Mouse (Mus musculus): ENCODE data around the gene Gstm4.

Gstm4 gene

GRCm38 (mm10) chr3:108044394-108045140 is at the start of gene Gstm4:
Gstm4 (minus strand) TSS chr3:108044894.
- DNase-seq (ENCODE audit: low spot score in 2 of 2): peak; percentile 56 to 85

DNA sequence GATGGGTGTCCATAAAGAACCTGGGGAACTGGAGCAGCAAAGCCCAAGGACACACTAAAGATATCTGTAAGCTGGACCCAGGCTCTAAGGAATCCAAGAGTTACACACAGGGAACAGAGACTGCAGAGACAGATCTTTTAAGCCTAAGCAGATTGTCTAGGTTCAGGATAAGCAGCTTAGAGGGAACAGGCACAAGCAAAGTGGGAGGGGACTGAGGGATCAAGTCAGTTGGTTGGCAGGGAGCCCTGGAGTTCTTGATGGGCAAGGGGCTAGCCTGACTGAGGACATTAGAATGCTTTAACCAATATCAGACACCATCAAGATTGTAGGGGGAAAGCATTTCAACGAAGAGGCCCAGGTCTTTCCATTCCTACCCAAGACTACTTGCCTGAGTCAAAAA is 49.5 kb upstream of the Gstm4 start:
- no peak for DNase-seq (ENCODE audit: low spot score in 2 of 2)

DNA sequence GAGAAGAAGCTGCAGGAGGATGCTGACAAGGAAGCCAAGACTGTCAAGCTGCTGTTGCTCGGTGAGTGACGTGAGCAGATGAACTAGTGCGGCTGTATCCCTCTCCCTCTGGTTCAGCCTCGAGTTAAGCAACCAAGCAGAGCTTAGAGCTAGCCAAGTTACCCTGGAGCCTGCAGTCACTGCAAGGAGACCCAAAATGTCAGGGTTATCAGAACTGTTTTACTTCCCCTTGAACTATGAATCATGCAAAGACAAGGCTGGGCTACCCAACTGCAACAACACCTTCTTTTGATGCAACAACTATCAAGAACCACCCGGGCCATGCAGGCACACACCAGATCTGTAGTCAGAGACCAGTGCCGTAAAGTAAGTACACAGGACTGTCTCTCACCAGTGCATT is 48.6 kb upstream of the Gstm4 start:
- DNase-seq (ENCODE audit: low spot score in 2 of 2): no peak

- no peak for DNase-seq (ENCODE audit: low spot score in 2 of 2)
These were observed 47.9 kb upstream of the Gstm4 start, which contains the start of gene Gnat2 for GRCm38 (mm10) chr3:108092536-108093115. Gnat2 (plus strand) TSS chr3:108092789.

GRCm38 (mm10) chr3:108092030-108092429 is 47.3 kb upstream of the Gstm4 start:
- no peak for DNase-seq (ENCODE audit: low spot score in 2 of 2)

GRCm38 (mm10) chr3:108090561-108090960 is 45.9 kb upstream of the Gstm4 start:
- no peak for DNase-seq (ENCODE audit: low spot score in 2 of 2)

DNA sequence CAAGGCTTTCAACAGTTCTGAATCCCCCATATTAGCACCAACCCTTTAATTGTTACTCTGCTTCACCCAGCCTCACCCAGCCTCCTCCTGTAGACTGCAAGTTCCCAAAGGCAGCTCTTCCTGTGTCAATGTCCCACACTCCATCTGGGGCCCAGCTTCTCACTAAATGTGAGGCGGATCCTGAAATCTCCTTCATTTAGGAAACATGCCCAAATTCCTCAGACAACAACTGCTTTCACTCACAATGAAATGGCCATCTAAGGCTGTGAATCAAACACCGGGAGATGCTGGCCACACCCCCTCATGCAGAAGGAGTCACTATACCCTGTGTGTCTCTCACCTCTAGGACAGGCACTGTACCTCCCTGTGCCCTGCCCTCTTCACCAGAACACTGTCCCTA is 45.2 kb upstream of the Gstm4 start:
- no peak for DNase-seq (ENCODE audit: low spot score in 2 of 2)

- peak in 1 of 2 experiments; percentile 7 for DNase-seq (ENCODE audit: low spot score in 2 of 2)
These were observed 44.2 kb upstream of the Gstm4 start for GRCm38 (mm10) chr3:108088842-108089380.

- DNase-seq (ENCODE audit: low spot score in 2 of 2): peak in 1 of 2 experiments; percentile 11
These were observed 42.6 kb upstream of the Gstm4 start for GRCm38 (mm10) chr3:108087329-108087728.

GRCm38 (mm10) chr3:108086470-108086979 is 41.8 kb upstream of the Gstm4 start, which contains the start of gene Ampd2:
Ampd2 (minus strand) TSS chr3:108086651.
- peak; percentile 78 to 81 for DNase-seq (ENCODE audit: low spot score in 2 of 2)

GRCm38 (mm10) chr3:108085721-108086469 is 41.2 kb upstream of the Gstm4 start:
- peak in 1 of 2 experiments; percentile 42 for DNase-seq (ENCODE audit: low spot score in 2 of 2)

DNA sequence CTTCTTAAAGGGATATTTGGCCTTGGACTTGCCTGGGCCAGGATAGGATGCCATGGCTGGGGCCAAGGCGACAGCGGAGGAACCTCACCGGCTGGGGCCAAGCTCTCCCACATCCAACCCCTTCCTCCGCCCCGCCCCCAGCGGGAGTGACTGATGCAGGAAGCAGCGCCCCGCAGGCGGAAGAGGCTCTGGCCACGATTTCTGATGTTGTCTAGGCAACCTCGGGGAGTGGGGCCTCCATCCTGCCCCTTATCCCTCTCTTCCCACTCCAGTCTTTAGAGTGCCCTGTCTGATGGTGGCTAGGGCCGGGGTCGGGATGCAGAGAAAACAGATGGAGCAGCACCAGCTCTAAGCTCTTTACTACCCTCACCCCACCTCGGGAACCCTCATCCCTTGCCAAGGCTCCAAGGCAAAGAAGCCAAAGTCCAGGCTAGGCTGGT is 40.6 kb upstream of the Gstm4 start:
- peak; percentile 75 to 87 for DNase-seq (ENCODE audit: low spot score in 2 of 2)

DNA sequence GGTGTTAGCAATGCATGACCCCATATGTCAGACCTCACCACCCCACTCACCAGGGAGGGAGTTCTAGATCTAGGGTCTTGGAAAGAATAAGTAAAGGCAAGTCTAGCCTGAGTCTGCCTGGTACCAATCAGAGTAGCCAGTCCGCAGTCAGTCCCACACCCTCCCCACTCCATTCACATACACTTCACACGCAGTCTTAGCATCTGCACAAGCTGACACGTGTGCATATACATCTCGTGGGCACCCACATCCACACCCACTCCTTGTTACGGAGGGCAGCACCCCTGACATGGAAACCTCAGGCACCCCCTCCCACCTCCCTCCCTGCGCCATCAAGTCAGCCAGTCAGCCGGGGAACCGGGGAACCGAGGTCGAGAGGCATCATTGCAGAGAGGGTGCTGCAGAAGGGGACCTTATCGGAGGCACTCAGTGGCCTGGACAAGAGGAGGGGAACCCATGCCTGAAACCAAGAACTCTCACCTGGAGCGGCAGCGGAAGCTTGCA is 40.1 kb upstream of the Gstm4 start:
- no peak for DNase-seq (ENCODE audit: low spot score in 2 of 2)

DNA sequence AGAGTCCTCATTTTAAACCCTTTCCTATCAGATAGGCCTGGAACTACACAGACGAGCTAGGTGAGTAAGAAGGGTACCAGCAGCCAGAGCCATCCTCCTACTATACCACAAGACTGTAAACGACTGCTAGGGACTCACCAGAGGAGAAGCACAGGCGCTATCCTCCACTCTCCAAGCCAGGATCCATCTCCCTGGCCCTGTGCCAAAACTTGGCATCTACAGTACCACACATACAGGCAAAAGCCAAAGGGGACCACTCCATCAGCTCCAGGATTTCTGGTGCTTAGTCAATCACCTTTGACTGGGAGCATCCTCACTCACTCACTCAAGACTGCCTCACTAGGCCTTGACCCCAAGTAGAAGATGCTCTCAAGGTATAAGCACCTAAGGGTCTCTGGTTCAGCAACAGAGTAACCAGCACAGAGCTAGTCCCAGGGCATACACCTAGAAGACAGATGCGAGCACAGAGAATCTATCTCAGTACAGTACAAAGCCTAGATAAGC is 39.3 kb upstream of the Gstm4 start:
- peak in 1 of 2 experiments; percentile 44 for DNase-seq (ENCODE audit: low spot score in 2 of 2)

GRCm38 (mm10) chr3:108083161-108083560 is 38.5 kb upstream of the Gstm4 start:
- no peak for DNase-seq (ENCODE audit: low spot score in 2 of 2)

DNA sequence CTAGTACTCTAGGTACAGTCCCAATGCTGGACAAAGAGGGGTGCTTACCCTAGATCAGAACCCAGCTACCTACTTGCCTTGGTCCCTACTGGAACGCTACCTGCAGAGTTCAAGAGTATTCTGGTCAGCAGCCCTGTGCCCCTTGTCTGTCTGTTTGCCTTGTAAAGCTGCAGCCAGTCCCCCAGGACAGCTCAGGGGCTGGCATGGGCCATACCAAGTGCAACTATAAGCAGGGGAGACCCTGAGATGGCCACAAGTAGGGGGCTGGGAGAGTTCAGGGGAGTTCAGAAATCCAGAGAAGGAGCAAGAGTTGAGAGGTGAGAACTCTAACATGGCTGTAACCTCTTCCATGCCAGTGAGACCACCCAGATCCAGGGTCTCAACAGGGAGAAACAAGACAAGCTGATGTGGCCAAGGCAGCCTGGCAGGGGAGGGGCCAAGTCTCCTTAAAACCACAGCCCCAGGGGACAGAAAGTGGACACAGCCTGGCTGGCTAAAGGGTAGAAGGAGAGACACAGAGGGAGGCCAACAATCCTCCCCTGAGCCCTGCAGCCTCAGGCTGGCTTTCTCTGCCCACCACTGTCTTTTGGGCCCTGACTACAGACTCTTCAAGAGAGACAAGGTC is 37.7 kb upstream of the Gstm4 start:
- DNase-seq (ENCODE audit: low spot score in 2 of 2): no peak

- no peak for DNase-seq (ENCODE audit: low spot score in 2 of 2)
These were observed 37.0 kb upstream of the Gstm4 start for GRCm38 (mm10) chr3:108081681-108082080.

- DNase-seq (ENCODE audit: low spot score in 2 of 2): no peak
These were observed 32.1 kb upstream of the Gstm4 start for GRCm38 (mm10) chr3:108076836-108077235.

GRCm38 (mm10) chr3:108072983-108073569 is 28.4 kb upstream of the Gstm4 start:
- no peak for DNase-seq (ENCODE audit: low spot score in 2 of 2)

Data from spleen, postnatal 10 days (tissue).